Mouse (Mus musculus) left cerebral cortex, postnatal 14 days (tissue): ENCODE results near the gene Nisch. TPM values are rescaled to one million over a fixed set of nuclear protein-coding genes. Genes with fewer than 3 reads are reported as not detected.

Source experiments
- DNase-seq, 2 experiments: peaks; one replicate each; pipeline ENCODE4 v3.0.0; 2021 to 2022; ENCODE audit warnings: low spot score in 2 of 2, mixed read lengths in 1 of 2
- intact Hi-C: fragments of 180-260 bp; cut with DNase I; formaldehyde crosslinking; loops from one replicate; pipeline ENCODE4 v1.15.1; 2025
- total RNA-seq, 2 experiments: library from RNA; stranded (reverse); gene quantifications; 2 replicates each; pipeline ENCODE4 v1.2.3; 2021

Gene Nisch
- total RNA-seq, 2 experiments from 2014 or later, result 393 to 408 TPM

- DNase-seq, result no peak
- intact Hi-C loops, result no loop called here
Observed at GRCm38 (mm10) chr14:31125106-31126075, 91.4 kb downstream of the Nisch start.

Other genes with a start within 250 kb of the Nisch start
- 10 to 100 TPM; 27.2 to 30.7 TPM for gene Glt8d1, start 215.5 kb downstream of the Nisch start, total RNA-seq
- 100 to 1,000 TPM; 171 to 175 TPM for gene Spcs1, start 215.3 kb downstream of the Nisch start, total RNA-seq
- gene Pbrm1, start 197.8 kb downstream of the Nisch start, total RNA-seq, result 10 to 100 TPM; 50.7 to 53.6 TPM
- gene Gnl3, start 197.8 kb downstream of the Nisch start, total RNA-seq, result 10 to 100 TPM; 44.4 to 45.4 TPM
- gene Smim4, start 88.0 kb downstream of the Nisch start, total RNA-seq, result 10 to 100 TPM; 27.3 to 28.2 TPM
- gene Nt5dc2, start 85.9 kb downstream of the Nisch start, total RNA-seq, result 1 to 10 TPM; 5.7 to 6.4 TPM
- gene Stab1, start 48.3 kb downstream of the Nisch start, total RNA-seq, result 10 to 100 TPM; 26.8 to 31.4 TPM
- 10 to 100 TPM; 25.5 to 36.3 TPM for gene Tnnc1, start 8.6 kb downstream of the Nisch start, total RNA-seq
- gene Sema3g, start 914 bp upstream of the Nisch start, total RNA-seq, result 1 to 10 TPM; 4.8 to 5.8 TPM
- 1 to 10 TPM; 3.5 to 4.2 TPM for gene Phf7, start 34.4 kb upstream of the Nisch start, total RNA-seq
- 100 to 1,000 TPM; 132 to 133 TPM for gene Bap1, start 34.5 kb upstream of the Nisch start, total RNA-seq
- gene Dnah1, start 107.0 kb upstream of the Nisch start, total RNA-seq, result 1 to 10 TPM; 2.0 to 3.0 TPM
- 10 to 100 TPM; 34.3 to 36.7 TPM for gene Capn7, start 119.7 kb upstream of the Nisch start, total RNA-seq
- gene Sh3bp5, start 219.1 kb upstream of the Nisch start, total RNA-seq, result 10 to 100 TPM; 73.5 to 73.9 TPM